Mouse (Mus musculus): Measurements from ENCODE around the gene Htr2b. TPM values are rescaled to one million over a fixed set of nuclear protein-coding genes. Genes with fewer than 3 reads are reported as not detected.

Gene Htr2b
- polyA plus RNA-seq, 1 experiment from 2014 or later, result 5.1 TPM

DNA sequence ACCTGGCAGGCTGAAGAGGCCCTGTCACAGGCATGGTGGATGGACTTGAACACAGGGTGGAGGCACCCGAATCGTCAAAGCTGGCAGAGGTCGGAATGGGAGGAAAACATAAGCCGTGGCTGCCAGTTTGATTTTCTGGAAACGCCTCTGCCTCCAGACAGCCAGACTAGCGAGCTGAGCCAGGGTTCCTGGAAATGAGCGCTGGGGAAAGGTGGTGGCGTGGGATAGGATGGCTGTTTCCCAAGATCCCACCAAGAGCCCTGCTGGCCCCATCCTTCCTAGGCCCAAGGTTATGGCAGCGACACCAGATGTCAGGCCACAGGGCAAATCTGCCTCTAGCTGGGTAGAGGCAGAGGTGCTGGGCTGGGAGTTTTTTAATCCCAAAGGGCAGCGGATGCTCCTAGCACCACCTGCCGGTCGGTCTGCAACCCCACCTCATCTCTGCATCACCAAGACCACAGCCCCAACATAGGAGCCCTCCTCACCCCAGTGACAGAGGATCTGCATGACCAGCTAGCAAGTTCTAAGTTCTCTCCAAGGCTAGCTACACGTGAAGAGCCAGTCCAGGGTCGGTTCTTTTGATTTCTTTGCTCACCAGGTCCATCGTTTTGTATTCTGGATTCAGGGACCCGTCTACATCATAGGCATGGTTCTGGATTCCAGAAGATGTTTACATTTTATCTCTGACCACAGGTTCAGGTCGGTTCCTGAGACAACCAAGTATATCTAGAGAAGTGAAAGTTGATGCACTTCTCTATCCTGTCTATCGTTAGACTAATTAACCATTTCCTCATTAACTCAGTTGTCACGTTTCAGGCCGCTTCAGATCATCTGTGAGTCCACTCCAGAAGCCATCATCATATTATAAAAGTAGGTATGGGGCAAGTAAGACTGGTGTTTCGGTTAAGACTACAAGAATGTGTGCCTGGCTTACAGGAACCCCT is 32.5 kb upstream of the Htr2b start:
- WGBS (ENCODE audit: missing documents), result 72% methylated on average over 21 of the region's 21 CpGs
- Histone ChIP-seq H3K4me3 (ENCODE audit: inconsistent target) (no peak overlapping the region), H3K79me2 (ENCODE audit: inconsistent target) (no peaks in the 10 kb centered on the region), H3K27ac (no peak overlapping the region), H3K36me3 (ENCODE audit: inconsistent target) (no peaks in the 10 kb centered on the region; the same call in 1 of the 2 replicates)

DNA sequence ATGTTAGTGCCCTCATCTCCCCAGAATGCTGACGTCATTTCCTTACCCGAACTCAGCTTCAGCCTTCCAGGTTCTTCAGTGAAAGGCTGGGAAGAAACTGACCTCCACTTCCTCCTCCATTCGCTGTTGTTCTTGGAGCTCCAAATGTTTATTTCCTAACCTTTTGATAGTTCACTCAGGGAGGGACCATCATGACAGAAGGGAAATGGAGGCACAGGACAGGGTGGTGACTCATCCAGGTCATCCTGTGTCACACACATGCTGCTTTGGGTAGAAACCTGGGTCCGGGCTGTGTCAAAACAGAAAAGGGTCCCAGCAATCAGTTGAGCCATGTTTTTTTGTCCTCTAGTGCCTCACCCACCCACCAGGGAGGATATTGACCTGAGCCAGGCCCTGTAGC is 31.4 kb upstream of the Htr2b start:
- WGBS (ENCODE audit: missing documents), result 78% methylated on average over 4 of the region's 4 CpGs
- Histone ChIP-seq H3K27ac (no peak overlapping the region), H3K36me3 (ENCODE audit: inconsistent target) (peaks cover 5% of the 10 kb centered on the region; the same call in 1 of the 2 replicates), H3K4me3 (ENCODE audit: inconsistent target) (no peak overlapping the region), H3K79me2 (ENCODE audit: inconsistent target) (no peaks in the 10 kb centered on the region)

DNA sequence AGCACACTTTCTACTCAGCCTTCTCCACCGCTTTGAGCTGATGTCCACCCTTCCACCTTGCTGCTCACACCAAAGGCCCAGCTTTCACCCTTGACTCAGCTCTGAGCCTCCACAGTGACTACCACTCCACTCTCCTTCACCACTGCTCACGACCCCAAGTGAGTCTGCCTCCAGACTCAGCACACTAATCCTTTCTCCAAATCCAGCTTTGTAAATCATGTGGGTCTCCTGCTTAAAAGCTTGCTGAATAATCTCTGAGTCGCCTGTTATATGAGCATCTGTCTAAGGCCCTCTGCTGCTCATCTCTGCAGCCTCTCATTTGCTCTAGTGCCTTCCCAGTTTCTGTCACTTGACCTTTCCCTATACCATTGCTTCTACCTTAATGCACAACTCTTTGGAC is 29.3 kb upstream of the Htr2b start:
- Histone ChIP-seq H3K79me2 (ENCODE audit: inconsistent target) (no peaks in the 10 kb centered on the region), H3K27ac (no peak overlapping the region), H3K4me3 (ENCODE audit: inconsistent target) (no peak overlapping the region), H3K36me3 (ENCODE audit: inconsistent target) (peaks cover 24% of the 10 kb centered on the region; the same call in 1 of the 2 replicates)
- 95% methylated on average over 3 of the region's 3 CpGs for WGBS (ENCODE audit: missing documents)

DNA sequence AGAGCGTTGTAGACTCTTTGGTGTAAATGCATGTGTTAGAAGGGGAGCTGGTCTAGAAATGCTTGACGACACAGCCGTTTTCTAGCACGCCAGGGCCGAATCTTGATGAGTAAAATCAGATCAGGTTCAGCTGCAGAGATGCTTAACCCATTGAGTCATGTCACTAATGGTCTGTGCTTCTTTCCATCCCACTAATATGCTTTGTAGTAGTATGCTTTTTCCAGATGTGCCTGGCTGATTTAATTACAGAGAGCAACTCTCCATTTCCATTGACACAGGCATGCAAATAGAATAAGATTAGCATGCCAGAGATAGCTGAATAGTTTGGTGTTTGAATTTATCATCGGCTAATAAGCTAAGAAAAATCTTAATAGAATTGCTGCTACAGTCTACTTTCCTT is 23.5 kb upstream of the Htr2b start:
- H3K4me3 ChIP-seq (ENCODE audit: inconsistent target), result no peak overlapping the region
- H3K79me2 ChIP-seq (ENCODE audit: inconsistent target), result no peaks in the 10 kb centered on the region
- H3K36me3 ChIP-seq (ENCODE audit: inconsistent target), result peaks cover 67% of the 10 kb centered on the region
- WGBS (ENCODE audit: missing documents), result 95% methylated on average over 6 of the region's 6 CpGs
- H3K27ac ChIP-seq, result no peak overlapping the region

DNA sequence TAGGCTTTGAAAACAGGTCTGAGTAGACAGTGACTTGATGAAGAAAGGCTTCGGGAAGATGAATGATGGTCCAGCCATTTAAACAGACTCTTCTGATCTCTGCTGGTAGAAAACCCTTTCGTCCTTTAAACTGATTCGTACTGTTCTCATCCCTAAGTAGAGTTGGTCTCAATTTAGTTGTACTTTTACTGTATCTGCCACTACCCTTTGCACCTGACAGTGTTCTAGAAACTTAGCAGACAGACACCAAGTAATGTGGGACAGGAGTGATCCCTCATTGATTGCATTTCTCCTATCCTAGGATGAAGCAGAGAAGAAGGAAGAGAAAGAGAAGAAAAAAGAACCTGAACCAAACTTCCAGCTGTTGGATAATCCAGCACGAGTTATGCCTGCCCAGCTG is 21.6 kb upstream of the Htr2b start, which contains the start of gene Gm21972:
TSS of gene Gm21972 (plus strand) at position 301 of the 400 bp plus-strand sequence.
- H3K4me3 ChIP-seq (ENCODE audit: inconsistent target), result no peak within 1 kb of the TSS
- WGBS (ENCODE audit: missing documents), result 98% methylated on average over 4 of the region's 4 CpGs
- no peak within 1 kb of the TSS for H3K27ac ChIP-seq
- H3K79me2 ChIP-seq (ENCODE audit: inconsistent target), result no peaks in the 10 kb centered on the region
- H3K36me3 ChIP-seq (ENCODE audit: inconsistent target), result peaks cover 75% of the 10 kb centered on the region

DNA sequence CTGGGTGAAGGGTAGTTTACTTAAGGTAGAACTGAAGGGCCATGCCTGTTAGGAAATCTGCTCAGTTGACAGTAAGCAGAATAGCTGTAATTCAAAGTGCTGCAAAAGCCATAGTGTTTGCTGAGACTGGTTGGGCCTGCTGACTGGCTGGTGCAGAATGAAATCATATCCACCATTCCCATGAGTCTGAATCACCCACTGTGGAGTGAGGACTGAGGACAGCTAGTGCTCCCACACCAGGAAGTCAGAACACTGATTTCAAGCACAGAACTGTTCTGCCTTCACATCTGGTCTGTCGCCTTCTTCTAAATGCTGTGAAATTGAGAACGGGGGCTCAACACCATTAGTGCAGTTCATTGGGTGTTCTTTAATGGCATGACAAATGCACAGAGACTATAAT is 14.3 kb upstream of the Htr2b start:
- peak overlapping the region; percentile 84 for H3K27ac ChIP-seq
- no peak overlapping the region for H3K4me3 ChIP-seq (ENCODE audit: inconsistent target)
- WGBS (ENCODE audit: missing documents), result 96% methylated on average over 2 of the region's 2 CpGs
- no peaks in the 10 kb centered on the region for H3K79me2 ChIP-seq (ENCODE audit: inconsistent target)
- peaks cover 37% of the 10 kb centered on the region for H3K36me3 ChIP-seq (ENCODE audit: inconsistent target)

DNA sequence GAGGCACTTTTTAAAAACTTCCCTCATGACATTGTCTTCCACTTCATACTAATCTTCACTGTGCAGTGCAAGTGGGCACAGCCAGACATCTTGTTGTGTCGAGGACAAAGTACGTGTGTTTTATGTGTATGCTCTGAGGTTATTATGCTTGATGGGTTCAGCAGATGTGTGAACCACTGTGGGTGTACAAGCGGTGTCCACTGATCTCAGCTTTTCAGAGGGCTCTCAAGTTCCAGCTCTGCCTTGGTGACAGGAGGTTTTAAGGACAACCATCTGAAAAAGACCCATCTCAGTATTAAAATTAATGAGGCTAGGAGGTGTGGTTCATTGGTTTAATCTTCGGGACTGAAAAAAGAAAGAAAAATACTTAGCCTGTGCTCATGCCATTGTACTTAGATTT is 7.8 kb upstream of the Htr2b start:
- Histone ChIP-seq H3K27ac (peak overlapping the region; percentile 84), H3K36me3 (ENCODE audit: inconsistent target) (peaks cover 21% of the 10 kb centered on the region), H3K79me2 (ENCODE audit: inconsistent target) (peaks cover 21% of the 10 kb centered on the region), H3K4me3 (ENCODE audit: inconsistent target) (no peak overlapping the region)
- 98% methylated on average over 4 of the region's 4 CpGs for WGBS (ENCODE audit: missing documents)

DNA sequence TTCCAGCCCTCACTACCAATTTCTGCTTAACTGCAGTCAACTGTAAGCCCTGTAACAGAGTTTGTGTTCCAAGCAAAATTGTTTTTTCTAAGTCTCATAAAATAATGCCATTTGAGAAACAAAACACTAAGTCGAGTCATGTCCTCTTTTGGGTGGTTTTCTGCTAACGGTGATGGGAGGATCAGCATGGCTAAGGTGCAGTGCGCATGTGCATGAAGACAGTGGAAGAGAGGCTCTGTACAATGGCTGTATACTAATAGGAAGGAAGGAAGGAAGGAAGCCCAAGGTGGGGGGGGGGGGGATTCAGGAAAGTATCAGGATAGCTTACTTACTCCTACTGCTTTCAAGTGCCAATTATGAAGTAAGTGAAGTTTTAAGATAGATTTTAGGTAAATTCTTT is 2.4 kb upstream of the Htr2b start:
- WGBS (ENCODE audit: missing documents), result 84% methylated on average over 3 of the region's 3 CpGs

DNA sequence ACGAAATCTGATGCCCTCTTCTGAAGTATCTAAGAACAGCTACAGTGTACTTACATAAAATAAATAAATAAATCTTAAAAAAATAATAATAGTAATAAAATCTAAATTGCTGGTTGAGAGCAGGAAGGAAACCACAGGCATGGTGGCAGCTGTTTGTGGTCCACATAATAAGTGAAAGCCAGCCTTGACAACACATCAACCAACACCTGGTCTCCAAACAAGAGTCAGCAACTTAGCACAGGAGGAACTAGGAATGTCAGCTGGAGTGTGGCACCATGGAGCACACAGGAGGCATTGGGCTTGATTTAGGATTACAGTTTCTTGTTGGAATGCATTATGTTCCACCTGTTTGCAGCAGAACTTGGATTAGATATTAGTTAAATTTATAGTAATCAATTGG is 6.7 kb downstream of the Htr2b start:
- WGBS (ENCODE audit: missing documents), result 100% methylated on average over 1 of the region's 1 CpGs
- H3K36me3 ChIP-seq (ENCODE audit: inconsistent target), result peaks cover 25% of the 10 kb centered on the region
- H3K79me2 ChIP-seq (ENCODE audit: inconsistent target), result peaks cover 47% of the 10 kb centered on the region
- H3K27ac ChIP-seq, result no peak overlapping the region
- H3K4me3 ChIP-seq (ENCODE audit: inconsistent target), result no peak overlapping the region

More for the DNA sequence above, 2.4 kb upstream of the Htr2b start:
- Histone ChIP-seq H3K27ac (no peak overlapping the region), H3K36me3 (ENCODE audit: inconsistent target) (peaks cover 16% of the 10 kb centered on the region; the same call in 1 of the 2 replicates), H3K79me2 (ENCODE audit: inconsistent target) (peaks cover 47% of the 10 kb centered on the region), H3K4me3 (ENCODE audit: inconsistent target) (no peak overlapping the region)

DNA sequence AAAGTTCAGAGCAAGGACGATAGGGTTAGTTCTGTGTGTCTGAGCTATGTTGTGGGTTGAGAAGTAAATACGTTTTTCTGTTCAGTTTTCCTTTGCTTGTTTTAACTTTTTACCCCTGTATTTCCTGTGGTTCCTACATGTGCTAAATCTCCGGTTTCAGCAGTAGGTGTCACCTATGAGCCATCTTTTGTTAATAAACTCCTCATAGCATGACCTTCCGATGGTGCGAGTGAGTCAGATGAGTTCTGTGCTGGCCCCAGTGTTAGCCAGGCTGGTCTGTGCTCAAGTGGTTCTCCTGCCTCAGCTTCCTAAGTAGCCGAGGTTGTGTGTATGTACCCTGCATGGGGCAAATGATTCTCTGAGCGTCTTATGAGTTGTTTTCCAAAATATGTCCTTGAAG is 17.4 kb downstream of the Htr2b start:
- Histone ChIP-seq H3K79me2 (ENCODE audit: inconsistent target) (peaks cover 8% of the 10 kb centered on the region; the same call in 1 of the 2 replicates), H3K27ac (no peak overlapping the region), H3K36me3 (ENCODE audit: inconsistent target) (peaks cover 75% of the 10 kb centered on the region), H3K4me3 (ENCODE audit: inconsistent target) (no peak overlapping the region)
- WGBS (ENCODE audit: missing documents), result 88% methylated on average over 7 of the region's 7 CpGs

DNA sequence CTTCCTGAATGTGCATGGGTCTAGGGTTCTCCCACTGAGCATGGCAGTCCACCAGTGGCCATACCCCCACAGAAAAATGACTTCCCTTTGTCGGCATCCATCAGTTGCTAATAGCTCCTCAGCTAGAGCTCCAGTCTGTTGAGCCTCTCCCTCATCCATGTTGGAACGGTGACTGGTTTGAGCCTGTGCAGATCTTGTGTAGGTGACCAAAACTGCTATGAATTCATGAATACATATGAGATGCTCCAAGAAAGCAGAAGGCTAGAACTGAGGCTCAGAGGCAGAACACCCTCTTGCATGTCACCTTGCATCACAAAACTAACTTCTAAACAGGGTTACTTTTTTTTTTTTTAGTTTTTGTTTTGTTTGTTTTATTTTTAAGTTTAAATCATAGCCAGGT is 35.2 kb downstream of the Htr2b start:
- 96% methylated on average over 2 of the region's 2 CpGs for WGBS (ENCODE audit: missing documents)
- H3K36me3 ChIP-seq (ENCODE audit: inconsistent target), result peaks cover 89% of the 10 kb centered on the region
- no peak overlapping the region for H3K27ac ChIP-seq

DNA sequence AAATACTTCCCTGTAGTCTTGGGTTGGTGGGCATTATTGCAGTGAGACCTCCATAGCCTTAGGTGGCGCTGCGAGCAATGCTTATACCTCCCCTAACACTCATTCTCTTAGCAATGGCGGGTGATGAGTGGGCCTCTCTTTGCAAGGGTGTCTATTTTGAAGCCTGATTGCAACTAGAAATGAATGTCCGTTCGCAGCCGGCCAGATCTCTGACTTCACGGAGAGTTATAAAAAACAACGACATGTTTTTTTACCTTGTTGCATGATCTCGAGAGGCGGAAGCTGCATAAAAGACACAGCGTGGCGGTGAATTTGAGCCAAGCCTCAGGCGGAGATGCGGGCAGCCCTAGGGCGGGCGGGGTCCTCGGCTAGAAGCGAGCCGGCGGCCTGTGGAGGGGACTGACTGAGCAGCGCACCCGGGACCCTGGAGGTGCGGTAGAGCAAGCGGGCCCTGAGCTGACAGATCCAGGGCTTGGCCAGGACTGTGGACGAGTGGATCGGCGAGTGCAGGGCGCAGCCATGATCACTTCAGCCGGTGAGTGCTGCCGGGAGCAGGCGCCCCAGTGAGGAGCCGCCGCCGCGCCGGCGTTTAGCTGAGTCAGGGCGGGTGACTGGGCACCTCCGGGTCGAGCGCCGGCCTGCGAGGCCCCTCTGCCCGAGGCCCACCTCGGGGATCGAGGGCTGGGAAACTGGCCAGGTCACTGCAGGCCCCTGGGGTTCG is 47.3 kb downstream of the Htr2b start, which contains the start of gene Psmd1:
TSS of gene Psmd1 (plus strand) at position 117 of the 721 bp plus-strand sequence.
- peak within 1 kb of the TSS; percentile 84 for H3K27ac ChIP-seq
- H3K4me3 ChIP-seq (ENCODE audit: inconsistent target), result peak within 1 kb of the TSS; percentile 99
- no peaks in the 10 kb centered on the region for H3K36me3 ChIP-seq (ENCODE audit: inconsistent target)
- peaks cover 49% of the 10 kb centered on the region for H3K79me2 ChIP-seq (ENCODE audit: inconsistent target)
- WGBS (ENCODE audit: missing documents), result under 1% methylated on average over 47 of the region's 47 CpGs

More for the DNA sequence above, 35.2 kb downstream of the Htr2b start:
- Histone ChIP-seq H3K79me2 (ENCODE audit: inconsistent target) (0 out of 2 replicates have a peak, but pooled peaks cover under 1% of the 10 kb centered on the region), H3K4me3 (ENCODE audit: inconsistent target) (no peak overlapping the region)

DNA sequence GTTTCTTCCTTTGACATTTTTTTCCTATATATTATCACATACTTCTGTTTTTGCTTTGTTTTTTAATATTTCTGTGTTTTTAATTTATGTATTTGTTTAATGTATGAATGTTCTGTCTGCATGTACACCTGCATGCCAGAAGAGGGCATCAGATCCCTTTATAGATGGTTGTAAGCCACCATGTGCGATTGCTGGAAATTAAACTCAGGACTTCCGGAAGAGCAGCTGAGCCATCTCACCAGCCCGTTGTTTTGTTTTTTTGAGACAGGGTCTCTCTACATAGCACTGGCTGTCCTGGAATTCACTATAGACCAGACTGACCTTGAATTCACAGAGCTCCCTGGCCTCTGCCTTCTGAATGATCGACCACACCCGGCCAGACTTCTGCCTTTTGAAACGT is 49.2 kb downstream of the Htr2b start:
- WGBS (ENCODE audit: missing documents), result 69% methylated on average over 6 of the region's 6 CpGs
- Histone ChIP-seq H3K4me3 (ENCODE audit: inconsistent target) (no peak overlapping the region), H3K27ac (no peak overlapping the region), H3K36me3 (ENCODE audit: inconsistent target) (no peaks in the 10 kb centered on the region), H3K79me2 (ENCODE audit: inconsistent target) (peaks cover 30% of the 10 kb centered on the region)

DNA sequence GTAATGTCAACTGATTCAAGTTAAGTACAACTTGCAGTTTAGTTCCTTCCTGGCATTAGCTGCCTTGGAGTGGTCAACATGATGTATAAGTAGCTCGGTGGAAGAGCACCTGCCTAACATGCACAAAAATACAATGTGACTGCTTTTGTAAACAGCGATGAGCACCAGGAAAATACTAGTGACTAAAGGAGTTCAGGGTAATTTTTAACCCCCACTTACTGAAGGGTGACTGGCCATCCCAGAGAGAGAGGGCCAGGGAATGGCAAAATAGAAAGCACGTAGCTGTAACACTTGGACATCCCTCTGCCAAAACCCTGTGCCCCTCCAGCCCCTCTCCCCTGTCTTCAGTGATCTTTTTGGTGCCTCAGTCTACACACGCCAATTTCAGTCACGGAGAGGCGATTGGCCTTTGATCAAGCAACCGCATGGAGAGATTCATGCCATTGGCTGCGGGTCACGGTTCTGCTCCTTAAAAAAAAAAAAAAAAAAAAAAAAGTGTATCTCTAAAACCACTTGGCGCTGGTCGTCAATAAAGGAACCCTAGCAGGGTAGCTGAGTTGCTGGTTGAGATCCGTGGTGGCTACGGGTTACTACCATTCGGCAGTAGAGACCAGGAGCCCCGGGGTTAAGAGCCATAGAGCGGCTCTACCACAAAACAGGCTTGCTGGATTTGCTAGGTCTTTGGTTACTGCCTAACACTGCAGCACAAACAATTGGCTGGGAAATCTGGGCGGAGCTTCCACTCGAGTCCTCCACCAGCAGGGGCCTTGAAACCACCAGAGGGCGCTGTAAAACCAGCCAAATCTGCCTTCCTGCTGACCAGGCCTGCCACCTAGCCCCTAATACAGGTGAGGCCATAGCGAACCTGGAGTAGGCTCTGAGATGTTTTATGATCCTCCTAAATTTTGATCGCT is 52.7 kb downstream of the Htr2b start:
- no peak overlapping the region for H3K27ac ChIP-seq
- WGBS (ENCODE audit: missing documents), result 16% methylated on average over 21 of the region's 21 CpGs

More for the DNA sequence above, 52.7 kb downstream of the Htr2b start:
- Histone ChIP-seq H3K79me2 (ENCODE audit: inconsistent target) (no peaks in the 10 kb centered on the region), H3K4me3 (ENCODE audit: inconsistent target) (peak overlapping the region; percentile 25; the same call in 1 of the 2 replicates), H3K36me3 (ENCODE audit: inconsistent target) (no peaks in the 10 kb centered on the region)

Measured in macrophage (primary cell).